Mouse (Mus musculus) left cerebral cortex, adult 2 months (tissue): ENCODE measurements around the gene Tvp23b. TPM values are rescaled to one million over a fixed set of nuclear protein-coding genes. Genes with fewer than 3 reads are reported as not detected.

Experiments used
- DNase-seq, 2 experiments: peaks; one replicate each; pipeline ENCODE4 v3.0.0; 2021 to 2022; ENCODE audit warnings: low spot score in 2 of 2, mixed read lengths in 1 of 2; ENCODE audit errors: extremely low spot score in 1 of 2
- H3K27ac ChIP-seq: fragments of 200-600 bp; 2 replicates; pipeline ENCODE4 v1.8.1; 2022
- H3K4me3 ChIP-seq: fragments of 200-600 bp; 2 replicates; pipeline ENCODE4 v1.8.1; 2022
- CTCF ChIP-seq: fragments of 200-600 bp; IDR thresholded peaks from 2 replicates; pipeline ENCODE4 v1.8.1; 2022; ENCODE audit warnings: antibody characterized with exemption, mild to moderate bottlenecking, moderate library complexity
- intact Hi-C: fragments of 180-260 bp; cut with DNase I; formaldehyde crosslinking; loops from one replicate; pipeline ENCODE4 v1.15.1; 2025
- total RNA-seq, 2 experiments: library from RNA; stranded (reverse); gene quantifications; 2 replicates each; pipeline ENCODE4 v1.2.3; 2021

Tvp23b gene
- total RNA-seq, 2 experiments from 2014 or later, result 29.2 to 31.4 TPM

DNA sequence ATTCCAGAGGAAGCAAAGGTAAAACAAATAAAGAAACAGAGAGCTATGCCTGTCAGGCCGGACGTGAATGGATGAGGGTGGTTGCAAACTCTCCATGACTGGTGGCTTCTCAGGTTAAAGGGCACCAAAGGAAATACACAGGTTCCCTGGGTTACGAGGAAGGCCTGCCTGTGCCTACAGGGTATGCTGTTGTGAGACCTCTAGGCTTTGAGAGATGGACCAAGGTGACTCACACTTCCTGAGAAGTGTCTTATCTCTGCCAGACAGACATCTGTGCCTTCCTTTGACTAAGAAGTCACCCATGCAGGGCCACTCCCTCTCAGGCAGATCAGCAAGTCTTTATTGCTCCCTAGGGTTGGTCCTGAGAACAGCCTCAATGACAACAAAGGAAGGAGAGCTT, 50.5 kb downstream of the Tvp23b start:
- Histone ChIP-seq H3K27ac (no peak overlapping the region), H3K4me3 (no peak overlapping the region)
- intact Hi-C loops, result no loop called here
- TF ChIP-seq CTCF, result no peak
- DNase-seq, result no peak

GRCm38 (mm10) chr11:62930574-62930973, 51.3 kb downstream of the Tvp23b start:
- TF ChIP-seq CTCF, result no peak
- Histone ChIP-seq H3K4me3 (no peak overlapping the region), H3K27ac (no peak overlapping the region)
- DNase-seq, result no peak
- intact Hi-C loops, result no loop called here

GRCm38 (mm10) chr11:62931141-62931540, 51.9 kb downstream of the Tvp23b start:
- no peak for DNase-seq
- TF ChIP-seq CTCF, result no peak
- no peak overlapping the region for H3K4me3 ChIP-seq
- intact Hi-C loops, result no loop called here
- H3K27ac ChIP-seq, result no peak overlapping the region

GRCm38 (mm10) chr11:62933099-62933498, 53.8 kb downstream of the Tvp23b start:
- intact Hi-C loops, result no loop called here
- TF ChIP-seq CTCF, result no peak; the same call in 1 of the 2 replicates
- H3K4me3 ChIP-seq, result no peak overlapping the region
- H3K27ac ChIP-seq, result no peak overlapping the region
- DNase-seq, result no peak

GRCm38 (mm10) chr11:62934795-62935514, 55.7 kb downstream of the Tvp23b start:
- no peak overlapping the region for H3K4me3 ChIP-seq
- no peak for TF ChIP-seq CTCF
- intact Hi-C loops, result no loop called here
- DNase-seq, result no peak
- no peak overlapping the region for H3K27ac ChIP-seq

- DNase-seq, result no peak
- no peak overlapping the region for H3K27ac ChIP-seq
- intact Hi-C loops, result no loop called here
- H3K4me3 ChIP-seq, result no peak overlapping the region
- no peak for TF ChIP-seq CTCF
Measured at GRCm38 (mm10) chr11:62937986-62938385, 58.7 kb downstream of the Tvp23b start.

- Histone ChIP-seq H3K4me3 (no peak overlapping the region), H3K27ac (no peak overlapping the region)
- DNase-seq, result no peak
- intact Hi-C loops, result no loop called here
- TF ChIP-seq CTCF, result no peak
Measured at GRCm38 (mm10) chr11:62938921-62939320, 59.7 kb downstream of the Tvp23b start.

GRCm38 (mm10) chr11:62940176-62940575, 60.9 kb downstream of the Tvp23b start:
- no peak overlapping the region for H3K27ac ChIP-seq
- H3K4me3 ChIP-seq, result no peak overlapping the region
- intact Hi-C loops, result no loop called here
- TF ChIP-seq CTCF, result no peak
- DNase-seq, result no peak

- DNase-seq, result no peak
- TF ChIP-seq CTCF, result no peak
Measured at GRCm38 (mm10) chr11:62943538-62943937, 64.3 kb downstream of the Tvp23b start.

GRCm38 (mm10) chr11:62945514-62945913, 66.3 kb downstream of the Tvp23b start:
- Histone ChIP-seq H3K27ac (no peak overlapping the region), H3K4me3 (no peak overlapping the region)
- DNase-seq, result no peak
- intact Hi-C loops, result no loop called here
- TF ChIP-seq CTCF, result no peak

More at GRCm38 (mm10) chr11:62943538-62943937, 64.3 kb downstream of the Tvp23b start:
- H3K4me3 ChIP-seq, result no peak overlapping the region
- intact Hi-C loops, result no loop called here
- no peak overlapping the region for H3K27ac ChIP-seq

DNA sequence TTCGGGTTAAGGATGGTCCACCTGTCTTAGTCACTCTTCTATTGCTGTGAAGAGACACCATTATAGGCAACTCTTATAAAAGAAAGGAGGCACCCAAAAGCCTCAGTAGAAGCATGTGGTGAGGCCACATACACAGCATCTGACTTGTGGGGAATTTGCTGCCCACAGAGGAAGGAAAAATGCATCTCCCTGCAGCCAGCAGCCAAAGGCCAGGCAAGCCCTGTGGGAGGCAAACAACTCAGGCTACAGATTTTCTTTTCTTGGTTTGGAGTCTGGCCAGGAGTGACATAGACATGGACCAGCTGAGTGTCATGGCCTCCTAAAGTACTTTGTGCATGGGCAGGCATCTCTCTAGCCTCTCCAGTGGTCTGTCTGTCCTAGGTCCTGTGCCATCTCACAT, 70.3 kb downstream of the Tvp23b start:
- intact Hi-C loops, result no loop called here

GRCm38 (mm10) chr11:62951012-62951411, 71.8 kb downstream of the Tvp23b start, which contains the start of gene Cdrt4:
Gene Cdrt4, plus strand, starts transcription at chr11:62951193.
- Histone ChIP-seq H3K4me3 (no peak within 1 kb of the TSS), H3K27ac (no peak within 1 kb of the TSS)
- intact Hi-C loops, result no loop called here
- no peak for DNase-seq
- TF ChIP-seq CTCF, result no peak

More for the DNA sequence above, 70.3 kb downstream of the Tvp23b start:
- DNase-seq, result no peak
- Histone ChIP-seq H3K4me3 (no peak overlapping the region), H3K27ac (no peak overlapping the region)
- TF ChIP-seq CTCF, result no peak

GRCm38 (mm10) chr11:62954766-62955165, 75.5 kb downstream of the Tvp23b start:
- Histone ChIP-seq H3K4me3 (no peak overlapping the region), H3K27ac (no peak overlapping the region)
- no peak for DNase-seq
- no peak for TF ChIP-seq CTCF
- intact Hi-C loops, result no loop called here
